Mouse (Mus musculus) stomach, postnatal 0 days (tissue): ENCODE results near the gene Igfbp2.

Source experiments
- CTCF ChIP-seq: IDR thresholded peaks from 2 replicates; pipeline ENCODE4 v1.5.1; 2016; ENCODE audit warnings: antibody characterized with exemption, low read depth, mild to moderate bottlenecking, moderate library complexity
- EP300 ChIP-seq: optimal IDR thresholded peaks from 2 replicates; pipeline ENCODE3; 2016; ENCODE audit warnings: antibody characterized with exemption

- TF ChIP-seq EP300 (no peak), CTCF (no peak)
Measured at GRCm38 (mm10) chr1:72859963-72860362, 35.7 kb downstream of the Igfbp2 start.
